ENCODE assay signal across 25 mouse cellular contexts in the genomic region with DNA sequence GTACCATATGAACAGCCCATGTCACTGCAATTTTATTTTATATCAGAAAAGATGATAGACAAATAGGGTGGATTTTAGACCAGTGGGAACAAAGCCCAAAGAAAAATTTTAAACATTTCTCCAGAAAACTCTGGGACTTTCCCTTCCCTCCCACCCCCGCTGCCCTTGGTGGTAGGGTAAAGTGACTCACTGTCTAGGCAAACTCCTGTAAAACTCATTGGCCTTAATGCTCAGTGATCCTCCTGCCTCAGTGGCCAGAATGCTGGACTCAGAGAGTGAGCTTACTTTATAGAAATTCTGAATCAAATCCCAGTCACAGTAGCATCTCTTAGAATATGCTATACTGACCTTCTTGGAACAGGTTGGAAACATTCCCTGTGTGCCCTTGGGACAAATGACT. TPM values are rescaled to one million over a fixed set of nuclear protein-coding genes. Genes with fewer than 3 reads are reported as not detected.
DNase-seq lines count a peak whose midpoint lies in the region; ATAC-seq and TF ChIP-seq lines count a peak whose summit lies in the region.
"Had no signal": no experiment of that assay in that cellular context is flagged by ENCODE, and none has a peak within 500 bp of the region (broad histone marks: within the 10 kb centered on the region; RNA-seq: fewer than 3 reads in every experiment).

No protein-coding gene starts in this region.

- TF ChIP-seq CTCF in embryonic fibroblast, embryonic 13.5 days (IDR thresholded peaks at IDR 0.05; ENCODE audit: borderline replicate concordance, insufficient read depth, low read length): no peak
- no peak for TF ChIP-seq CTCF in forebrain, postnatal 0 days (IDR thresholded peaks at IDR 0.05; ENCODE audit: low read depth)

- H3K36me3 ChIP-seq in forebrain, postnatal 0 days (ENCODE audit: insufficient read depth): no peaks in the 10 kb centered on the region
- H3K36me3 ChIP-seq: embryonic facial prominence, embryonic 10.5 days; embryonic facial prominence, embryonic 12.5 days; forebrain, embryonic 10.5 days; forebrain, embryonic 12.5 days; G1E had no signal

- no peak overlapping the region for H3K9ac ChIP-seq in forebrain, postnatal 0 days
- H3K9ac ChIP-seq: embryonic facial prominence, embryonic 12.5 days; forebrain, embryonic 12.5 days had no signal

- no peak overlapping the region for H3K4me3 ChIP-seq in embryonic fibroblast, embryonic 13.5 days (ENCODE audit: insufficient read depth, low read length)
- H3K4me3 ChIP-seq in forebrain, postnatal 0 days (ENCODE audit: low read depth, low read length): no peak overlapping the region
- H3K4me3 ChIP-seq: embryonic facial prominence, embryonic 10.5 days; embryonic facial prominence, embryonic 12.5 days; erythroblast, embryonic 14.5 days; forebrain, embryonic 10.5 days; forebrain, embryonic 12.5 days had no signal

- peak overlapping the region; percentile 82 for H3K27ac ChIP-seq in embryonic fibroblast, embryonic 13.5 days (ENCODE audit: insufficient read depth, low read length)
- no peak overlapping the region for H3K27ac ChIP-seq in forebrain, postnatal 0 days (ENCODE audit: low read depth, low read length)
- H3K27ac ChIP-seq: embryonic facial prominence, embryonic 10.5 days; embryonic facial prominence, embryonic 12.5 days; forebrain, embryonic 10.5 days; forebrain, embryonic 12.5 days had no signal

- no peak overlapping the region for H3K4me2 ChIP-seq in forebrain, postnatal 0 days (ENCODE audit: low read depth)
- H3K4me2 ChIP-seq: embryonic facial prominence, embryonic 12.5 days; forebrain, embryonic 12.5 days had no signal

- H3K27me3 ChIP-seq in forebrain, postnatal 0 days (ENCODE audit: insufficient read depth, low read length): no peaks in the 10 kb centered on the region
- H3K27me3 ChIP-seq: embryonic facial prominence, embryonic 12.5 days; forebrain, embryonic 12.5 days; Patski had no signal

- no peaks in the 10 kb centered on the region; the same call in 1 of the 2 replicates for H3K4me1 ChIP-seq in embryonic fibroblast, embryonic 13.5 days (ENCODE audit: control insufficient read depth, insufficient read depth, low read length)
- H3K4me1 ChIP-seq in forebrain, postnatal 0 days (ENCODE audit: insufficient read depth): no peaks in the 10 kb centered on the region; the same call in 1 of the 2 replicates
- H3K4me1 ChIP-seq: embryonic facial prominence, embryonic 12.5 days had no signal

- WGBS in forebrain, postnatal 0 days: 94% methylated on average over 1 of the region's 1 CpGs

- no peak for TF ChIP-seq POLR2A in embryonic fibroblast, embryonic 13.5 days (IDR thresholded peaks at IDR 0.05; ENCODE audit: low read depth, low read length)

- no peaks in the 10 kb centered on the region for H3K9me3 ChIP-seq in forebrain, postnatal 0 days (ENCODE audit: low read length)
- H3K9me3 ChIP-seq: embryonic facial prominence, embryonic 10.5 days; embryonic facial prominence, embryonic 12.5 days; forebrain, embryonic 10.5 days; forebrain, embryonic 12.5 days; G1E had no signal

- ATAC-seq in frontal cortex, adult (ENCODE audit: low TSS enrichment): no peak
- no peak for ATAC-seq in forebrain, postnatal 0 days
- ATAC-seq: activated CD4-positive, CD25-positive, alpha-beta regulatory T cell, adult 4 months; forebrain, embryonic 14.5 days; forebrain, embryonic 16.5 days; Patski had no signal

- DNase-seq in adrenal gland, postnatal 10 days: peak; percentile 3
- DNase-seq in adrenal gland, adult 18-20 months (ENCODE audit: low spot score in 2 of 2): no peak
- peak; percentile 75 for DNase-seq in 3T3-L1 (ENCODE audit: low read depth, low spot score)
- DNase-seq in Muller cell, postnatal 12 days (ENCODE audit: inconsistent ontology term): peak; percentile 55
- no peak for DNase-seq in forebrain, postnatal 0 days
- DNase-seq: adrenal gland, adult 2 months; adrenal gland, postnatal 14 days; adrenal gland, postnatal 36 days; cerebellum, adult 11-12 months; cerebellum, adult 2 months; cerebellum, adult 9-10 months; cerebellum, postnatal 10 days; cerebellum, postnatal 25 days had no signal

RNA-seq across cellular contexts. Expression of gene Marcks, which starts 6.7 kb away (rescaled TPM):
- total RNA-seq in adrenal gland, postnatal 10 days (2021): 100 to 1,000 TPM; 107 to 149 TPM
- 10 to 100 TPM; 37.1 to 38.9 TPM for total RNA-seq in adrenal gland, adult 18-20 months (2021)
- 291 and 633 TPM in 2 replicates for polyA plus RNA-seq in embryonic fibroblast, embryonic 13.5 days (2011; ENCODE audit: insufficient read length, low read depth, missing spikeins)
- total RNA-seq in forebrain, postnatal 0 days (2014; rRNA removed): 444 and 539 TPM in 2 replicates
- 233 and 244 TPM in 2 replicates for polyA plus RNA-seq in forebrain, postnatal 0 days (2015; fragmentation: Nextera tagmentation; extraction: Ambion mirVana)
- polyA plus RNA-seq: G1E had no signal

Comparison
In these comparisons a context has a peak if more than half of its experiments do, and no peak if none do; other contexts are left out.
1. DNase-seq: peak in adrenal gland, postnatal 10 days (single experiment), 3T3-L1 (single experiment) and Muller cell, postnatal 12 days (single experiment); none in adrenal gland, adult 18-20 months (0 of 2) and forebrain, postnatal 0 days (single experiment).